Mouse (Mus musculus): ENCODE results near the gene Cdsn.
A peak's percentile ranks its signal among the peaks of the same experiment; 100 is the strongest.

Cdsn gene

GRCm38 (mm10) chr17:35570836-35571235, 18.9 kb downstream of the Cdsn start:
- no peak for DNase-seq (ENCODE audit: low spot score)

GRCm38 (mm10) chr17:35571477-35571876, 19.5 kb downstream of the Cdsn start:
- DNase-seq (ENCODE audit: low spot score), result no peak

- peak; percentile 42 for DNase-seq (ENCODE audit: low spot score)
These were observed 26.3 kb downstream of the Cdsn start for GRCm38 (mm10) chr17:35578211-35578610.

GRCm38 (mm10) chr17:35582900-35583299, 31.0 kb downstream of the Cdsn start:
- no peak for DNase-seq (ENCODE audit: low spot score)

GRCm38 (mm10) chr17:35584330-35584937, 32.5 kb downstream of the Cdsn start:
- DNase-seq (ENCODE audit: low spot score), result peak; percentile 62

- no peak for DNase-seq (ENCODE audit: low spot score)
These were observed 35.4 kb downstream of the Cdsn start for GRCm38 (mm10) chr17:35587291-35587690.

- DNase-seq (ENCODE audit: low spot score), result no peak
These were observed 36.5 kb downstream of the Cdsn start for GRCm38 (mm10) chr17:35588387-35588786.

- DNase-seq (ENCODE audit: low spot score), result peak; percentile 51
These were observed 38.7 kb downstream of the Cdsn start for GRCm38 (mm10) chr17:35590410-35591218.

GRCm38 (mm10) chr17:35591219-35591578, 39.3 kb downstream of the Cdsn start:
- no peak for DNase-seq (ENCODE audit: low spot score)

GRCm38 (mm10) chr17:35591731-35592130, 39.8 kb downstream of the Cdsn start:
- DNase-seq (ENCODE audit: low spot score), result no peak

- no peak for DNase-seq (ENCODE audit: low spot score)
These were observed 40.2 kb downstream of the Cdsn start for GRCm38 (mm10) chr17:35592131-35592530.

- DNase-seq (ENCODE audit: low spot score), result no peak
These were observed 41.9 kb downstream of the Cdsn start for GRCm38 (mm10) chr17:35593786-35594185.

- no peak for DNase-seq (ENCODE audit: low spot score)
These were observed 42.5 kb downstream of the Cdsn start for GRCm38 (mm10) chr17:35594456-35594855.

GRCm38 (mm10) chr17:35597399-35597798, 45.5 kb downstream of the Cdsn start:
- DNase-seq (ENCODE audit: low spot score), result no peak

GRCm38 (mm10) chr17:35601249-35601648, 49.3 kb downstream of the Cdsn start, which contains the start of gene Sfta2:
Gene Sfta2, plus strand, starts transcription at chr17:35601549.
- no peak for DNase-seq (ENCODE audit: low spot score)

- DNase-seq (ENCODE audit: low spot score), result no peak
These were observed 49.9 kb downstream of the Cdsn start for GRCm38 (mm10) chr17:35601736-35602354.
